Mouse (Mus musculus) testis, postnatal 14 days (tissue): ENCODE results near the gene Gsto2.
A peak's percentile ranks its signal among the peaks of the same experiment; 100 is the strongest.

Experiments used
- DNase-seq: peaks from one replicate; pipeline ENCODE4 v3.0.0; 2021; ENCODE audit warnings: low spot score

Gene Gsto2

DNA sequence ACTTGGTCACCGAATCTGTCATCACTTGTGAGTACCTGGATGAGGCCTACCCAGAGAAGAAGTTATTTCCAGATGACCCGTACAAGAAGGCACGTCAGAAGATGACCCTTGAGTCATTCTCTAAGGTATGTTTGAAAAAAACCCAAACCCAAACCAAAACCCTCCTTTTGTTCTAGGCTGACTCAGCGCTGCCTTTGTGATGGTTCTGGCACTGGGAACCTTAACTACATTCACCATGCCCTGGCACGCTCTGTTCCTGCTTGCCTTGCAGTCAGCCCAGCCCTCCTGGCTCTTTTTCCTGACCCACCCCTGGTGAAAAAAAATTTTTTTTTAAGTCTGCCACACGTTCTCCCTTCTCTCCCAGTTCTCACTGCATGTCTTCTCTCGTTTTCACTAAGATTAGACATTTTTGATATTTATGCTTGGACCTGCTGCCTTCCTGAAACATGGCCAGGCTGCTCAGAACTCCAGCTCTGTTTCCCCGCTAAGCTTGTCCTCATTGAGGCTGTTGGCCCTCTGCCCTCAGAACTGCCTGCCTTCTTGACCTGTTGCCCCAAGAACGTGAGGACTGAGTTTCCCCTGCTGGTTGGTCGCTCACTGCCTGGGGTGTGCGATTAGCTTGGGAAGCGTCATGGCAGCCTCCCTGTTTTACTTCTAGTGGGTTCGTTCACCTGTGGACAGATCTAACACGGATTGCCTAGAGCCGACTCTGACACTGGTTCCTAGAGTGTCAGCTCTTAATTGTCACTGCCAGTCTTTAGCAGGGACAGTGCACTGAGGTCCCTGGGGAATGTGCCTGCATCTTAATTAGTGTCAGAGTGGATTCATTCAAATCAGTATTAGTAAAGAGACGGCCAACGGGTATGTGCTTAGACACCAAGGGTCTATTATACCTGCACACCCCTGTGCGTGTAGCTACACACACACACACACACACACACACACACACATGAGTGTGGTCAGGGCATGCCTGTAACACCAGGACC is 7.1 kb upstream of the Gsto2 start:
- DNase-seq = no peak

- no peak for DNase-seq
Observed at GRCm38 (mm10) chr19:47859180-47859579, 6.2 kb upstream of the Gsto2 start.

DNA sequence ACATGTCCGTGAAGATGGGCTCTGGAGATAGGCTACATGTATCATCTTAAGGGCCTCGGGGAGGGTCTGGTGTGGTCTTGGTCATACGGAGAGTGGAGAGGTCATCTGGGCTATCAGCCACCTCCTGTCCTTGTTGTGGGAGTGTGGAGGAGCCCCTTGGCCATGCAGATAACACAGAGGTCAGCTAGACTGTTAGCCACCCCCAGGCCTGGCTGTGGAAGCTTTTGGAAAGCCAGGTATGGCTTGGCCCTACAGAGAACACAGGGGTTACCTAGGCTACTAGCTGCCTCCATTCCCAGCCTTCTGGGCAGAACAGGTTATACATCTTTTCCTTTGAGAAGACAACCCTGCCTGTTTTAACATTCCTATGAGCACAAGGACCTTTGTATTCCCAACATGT is 2.8 kb upstream of the Gsto2 start:
- DNase-seq = no peak

- DNase-seq = no peak
Observed at GRCm38 (mm10) chr19:47864051-47864450, 1.3 kb upstream of the Gsto2 start.

GRCm38 (mm10) chr19:47864721-47865120 is 613 bp upstream of the Gsto2 start:
- DNase-seq = no peak

- DNase-seq = no peak
Observed at GRCm38 (mm10) chr19:47867628-47868175, 2.4 kb downstream of the Gsto2 start.

- no peak for DNase-seq
Observed at GRCm38 (mm10) chr19:47868951-47869350, 3.6 kb downstream of the Gsto2 start.

GRCm38 (mm10) chr19:47869516-47869915 is 4.2 kb downstream of the Gsto2 start:
- no peak for DNase-seq

- no peak for DNase-seq
Observed at GRCm38 (mm10) chr19:47870102-47870666, 4.8 kb downstream of the Gsto2 start.

- DNase-seq = no peak
Observed at GRCm38 (mm10) chr19:47871515-47871914, 6.2 kb downstream of the Gsto2 start.

DNA sequence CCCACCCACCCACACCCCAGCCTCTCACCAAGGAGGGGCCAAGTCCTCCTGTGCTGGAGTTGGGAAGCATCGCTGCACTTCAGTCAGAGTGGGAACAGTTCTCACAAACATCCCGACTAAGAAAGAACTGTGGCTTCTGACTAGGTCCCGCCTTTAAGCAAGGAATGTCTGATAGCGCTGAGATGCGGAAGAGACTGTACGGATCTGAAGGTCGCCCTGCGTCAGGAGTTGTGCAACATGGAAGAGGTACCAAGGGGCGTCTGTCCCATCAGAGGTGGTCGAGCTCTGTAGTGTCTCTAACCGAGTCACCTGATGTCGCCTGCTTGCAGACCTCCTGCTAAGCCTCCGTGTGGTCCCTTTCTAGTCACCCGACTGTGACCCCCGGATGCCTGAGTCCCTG is 10.9 kb downstream of the Gsto2 start:
- no peak for DNase-seq

GRCm38 (mm10) chr19:47881538-47881937 is 16.2 kb downstream of the Gsto2 start:
- no peak for DNase-seq

DNA sequence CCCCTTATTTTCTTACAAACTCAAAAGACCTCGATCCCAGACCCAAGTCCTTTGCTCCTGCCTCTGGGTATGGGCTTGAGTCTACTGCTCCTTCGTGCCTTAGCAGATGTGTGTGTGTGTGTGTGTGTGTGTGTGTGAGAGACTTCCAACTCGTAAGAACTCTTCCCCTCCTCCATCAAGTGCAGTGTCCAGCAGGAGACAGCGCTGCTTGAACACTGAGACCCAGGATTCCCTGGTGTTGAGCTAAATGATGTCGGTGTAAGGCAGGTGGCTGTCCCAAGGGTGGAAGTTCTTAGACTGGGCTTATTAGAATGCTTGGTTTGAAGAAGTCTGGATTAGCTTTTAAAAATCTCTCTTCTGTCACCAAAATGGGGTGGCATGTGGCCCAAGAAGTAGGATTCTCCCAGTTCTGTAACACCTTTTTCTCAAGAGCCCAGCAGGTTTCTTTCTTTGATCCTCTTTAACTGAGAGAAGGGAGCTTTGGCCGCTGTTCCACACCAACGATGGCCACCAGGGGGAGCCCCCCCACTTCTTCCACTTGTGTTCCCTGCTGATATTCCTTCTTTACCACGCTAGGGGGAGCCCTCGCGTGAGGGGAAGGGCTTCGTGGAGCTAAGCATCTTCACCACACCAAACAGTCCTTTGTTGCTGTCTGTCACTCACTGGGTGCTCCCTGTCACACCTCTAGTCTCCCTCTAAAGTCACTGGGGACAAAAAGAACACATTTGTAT is 17.0 kb downstream of the Gsto2 start:
- peak; percentile 60 for DNase-seq

DNA sequence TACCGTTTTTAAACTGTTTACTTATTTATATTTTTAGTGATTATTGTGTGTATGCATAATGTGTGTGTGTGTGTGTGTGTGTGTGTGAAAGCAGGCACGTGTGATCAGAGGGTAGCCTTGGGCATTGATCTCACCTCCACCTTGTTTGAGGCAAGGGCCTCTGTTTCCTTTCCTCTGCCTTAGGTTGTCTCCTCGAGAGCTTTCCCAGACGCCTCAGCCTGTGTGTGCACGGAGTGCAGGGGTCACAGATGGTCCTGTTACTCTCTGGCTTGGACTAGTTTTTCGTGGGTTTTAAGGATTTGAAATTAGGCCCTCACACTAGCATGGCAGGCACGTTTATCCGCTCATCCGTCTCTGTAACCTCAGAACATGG is 17.5 kb downstream of the Gsto2 start:
- DNase-seq = no peak

DNA sequence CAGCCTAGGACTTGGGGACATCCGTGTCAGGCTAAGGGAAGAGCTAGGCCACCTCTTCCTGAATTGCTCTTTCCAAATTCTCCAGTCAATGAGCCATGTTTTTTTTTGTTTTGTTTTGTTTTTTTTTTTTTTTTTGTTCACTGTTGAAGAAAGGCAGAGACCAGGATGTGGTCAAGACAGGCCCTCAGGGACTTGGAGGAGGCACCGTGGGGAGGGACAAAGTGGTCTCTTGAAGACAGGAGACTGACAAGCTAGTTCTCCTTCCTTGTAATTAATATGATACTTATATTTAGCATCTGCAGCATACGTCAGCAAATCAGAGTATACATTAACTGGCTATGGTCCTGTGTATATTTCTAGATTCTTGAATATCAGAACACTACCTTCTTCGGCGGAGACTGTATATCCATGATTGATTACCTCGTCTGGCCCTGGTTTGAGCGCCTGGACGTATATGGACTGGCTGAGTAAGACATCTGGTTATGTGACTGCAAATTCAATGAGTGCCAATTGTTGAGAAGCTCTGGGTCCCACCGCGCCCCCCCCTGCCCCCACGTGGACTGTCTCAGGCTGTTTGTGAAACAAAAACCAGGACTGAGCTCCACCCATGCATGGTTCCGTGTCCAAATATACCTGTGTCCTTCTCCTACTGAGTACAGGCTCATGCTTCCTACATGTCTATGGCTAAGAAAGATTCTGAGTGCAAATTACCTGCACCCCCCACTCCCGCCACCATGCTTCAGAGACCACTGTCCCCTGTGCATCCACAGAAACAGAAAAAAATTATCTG is 19.2 kb downstream of the Gsto2 start:
- DNase-seq = no peak

GRCm38 (mm10) chr19:47885191-47885743 is 19.9 kb downstream of the Gsto2 start:
- DNase-seq = no peak

GRCm38 (mm10) chr19:47885886-47886285 is 20.6 kb downstream of the Gsto2 start:
- DNase-seq = no peak

DNA sequence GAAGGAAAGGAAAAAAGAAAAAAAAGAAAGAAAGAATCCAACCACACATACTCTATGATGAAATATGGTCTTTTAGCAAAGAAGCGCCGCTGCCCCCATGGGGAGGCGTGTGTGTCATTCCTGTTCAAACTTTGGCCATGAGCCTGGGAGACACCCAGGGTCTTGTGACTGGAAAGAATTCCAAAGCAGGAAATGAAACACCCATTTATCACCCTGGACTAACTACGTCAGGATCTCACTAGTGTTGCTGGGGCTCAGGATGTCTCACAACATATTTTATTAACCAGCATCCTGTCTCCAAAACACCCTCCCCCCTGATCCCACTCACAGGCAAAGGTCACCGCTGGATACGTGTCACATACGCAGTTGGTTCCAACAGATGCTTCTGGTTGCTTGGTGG is 21.3 kb downstream of the Gsto2 start:
- DNase-seq = no peak

- no peak for DNase-seq
Observed at GRCm38 (mm10) chr19:47887417-47887816, 22.1 kb downstream of the Gsto2 start.

GRCm38 (mm10) chr19:47888037-47888436 is 22.7 kb downstream of the Gsto2 start:
- no peak for DNase-seq

GRCm38 (mm10) chr19:47890489-47891130 is 25.3 kb downstream of the Gsto2 start:
- no peak for DNase-seq
